10 mouse cellular contexts compared by ENCODE assay signal in genomic region chr17:56502526-56502925, GRCm38 (mm10). TPM values are rescaled to one million over a fixed set of nuclear protein-coding genes. Genes with fewer than 3 reads are reported as not detected.
DNase-seq lines count a peak whose midpoint lies in the region; ATAC-seq lines count a peak whose summit lies in the region.
"Had no signal": no experiment of that assay in that cellular context is flagged by ENCODE, and none has a peak within 500 bp of the region (broad histone marks: within the 10 kb centered on the region; RNA-seq: fewer than 3 reads in every experiment).

No protein-coding gene starts in this region.

- WGBS in heart, embryonic 11.5 days (ENCODE audit: insufficient replicate concordance), result 33% methylated on average over 9 of the region's 9 CpGs
- 34% methylated on average over 9 of the region's 9 CpGs for WGBS in hindbrain, embryonic 10.5 days
- WGBS in lung, embryonic 15.5 days, result 28% methylated on average over 9 of the region's 9 CpGs

- H3K9me3 ChIP-seq in heart, embryonic 11.5 days (replicated peaks; ENCODE audit: control insufficient read depth, low read length), result peaks cover 5% of the 10 kb centered on the region; the same call in 1 of the 2 replicates
- H3K9me3 ChIP-seq in hindbrain, embryonic 10.5 days, result peaks cover 20% of the 10 kb centered on the region
- H3K9me3 ChIP-seq in lung, embryonic 15.5 days, result no peaks in the 10 kb centered on the region

- H3K9ac ChIP-seq in heart, embryonic 11.5 days (ENCODE audit: low read depth, low read length), result no peak overlapping the region
- no peak overlapping the region for H3K9ac ChIP-seq in lung, embryonic 15.5 days
- H3K9ac ChIP-seq: heart, embryonic 13.5 days had no signal

- H3K27ac ChIP-seq in heart, embryonic 11.5 days (ENCODE audit: low read depth, low read length), result no peak overlapping the region
- H3K27ac ChIP-seq in hindbrain, embryonic 10.5 days, result 0 out of 2 replicates have a peak overlapping the region, but pooled peaks have one; percentile 36
- no peak overlapping the region for H3K27ac ChIP-seq in lung, embryonic 15.5 days
- H3K27ac ChIP-seq: heart, embryonic 13.5 days had no signal

- DNase-seq in heart, postnatal 36 days, result peak; percentile 28 to 46
- DNase-seq in ES-CJ7 (ENCODE audit: low read depth, low spot score), result peak; percentile 68
- DNase-seq in cerebellum, adult 18-20 months, result peak; percentile 81 to 83
- DNase-seq in hindbrain, embryonic 10.5 days (ENCODE audit: low spot score), result no peak
- peak; percentile 52 to 54 for DNase-seq in right cerebral cortex, postnatal 36 days (ENCODE audit: low spot score in 2 of 2)

- no peaks in the 10 kb centered on the region for H3K4me1 ChIP-seq in heart, embryonic 11.5 days (ENCODE audit: control insufficient read depth, insufficient read depth, low read length)
- peaks cover 25% of the 10 kb centered on the region for H3K4me1 ChIP-seq in hindbrain, embryonic 10.5 days (replicated peaks)
- peaks cover 3% of the 10 kb centered on the region; the same call in 1 of the 2 replicates for H3K4me1 ChIP-seq in lung, embryonic 15.5 days

- H3K27me3 ChIP-seq in heart, embryonic 11.5 days (ENCODE audit: control insufficient read depth, insufficient read depth, low read length), result no peaks in the 10 kb centered on the region
- peaks cover 9% of the 10 kb centered on the region; the same call in 1 of the 2 replicates for H3K27me3 ChIP-seq in hindbrain, embryonic 10.5 days (ENCODE audit: insufficient read depth, poor library complexity, severe bottlenecking)
- no peaks in the 10 kb centered on the region for H3K27me3 ChIP-seq in lung, embryonic 15.5 days
- H3K27me3 ChIP-seq: heart, embryonic 13.5 days had no signal

- no peaks in the 10 kb centered on the region for H3K36me3 ChIP-seq in heart, embryonic 11.5 days (ENCODE audit: control insufficient read depth, insufficient read depth, low read length)
- no peaks in the 10 kb centered on the region for H3K36me3 ChIP-seq in hindbrain, embryonic 10.5 days
- H3K36me3 ChIP-seq in lung, embryonic 15.5 days, result no peaks in the 10 kb centered on the region
- H3K36me3 ChIP-seq: heart, embryonic 13.5 days had no signal

- no peak overlapping the region for H3K4me3 ChIP-seq in heart, embryonic 11.5 days (ENCODE audit: low read depth, low read length)
- no peak overlapping the region for H3K4me3 ChIP-seq in hindbrain, embryonic 10.5 days
- H3K4me3 ChIP-seq in lung, embryonic 15.5 days, result no peak overlapping the region
- H3K4me3 ChIP-seq: heart, embryonic 13.5 days; megakaryocyte, embryonic 14.5 days had no signal

- H3K4me2 ChIP-seq in heart, embryonic 11.5 days, result no peak overlapping the region
- H3K4me2 ChIP-seq in lung, embryonic 15.5 days, result no peak overlapping the region
- H3K4me2 ChIP-seq: heart, embryonic 13.5 days had no signal

- intact Hi-C loops in heart, postnatal 36 days (cut with DNase I), result no loop called here

- ATAC-seq in heart, embryonic 11.5 days (replicated peaks; ENCODE audit: insufficient number of reproducible peaks, low FRiP score, low TSS enrichment), result no peak
- ATAC-seq in lung, embryonic 15.5 days (ENCODE audit: borderline replicate concordance, extremely low read depth, low FRiP score, low TSS enrichment), result peak; percentile 63; the same call in 1 of the 2 replicates
- no peak for ATAC-seq in megakaryocyte progenitor cell, adult 5-6 weeks (replicated peaks; ENCODE audit: poor library complexity)

RNA-seq across cellular contexts. Expression of gene Znrf4, which starts 9.7 kb away (rescaled TPM):
- not detected for total RNA-seq in heart, postnatal 36 days (2021)
- not detected in 2 replicates for polyA plus RNA-seq in heart, embryonic 11.5 days (2014; fragmentation: Nextera tagmentation; extraction: Ambion mirVana)
- not detected in 2 replicates for polyA plus RNA-seq in hindbrain, embryonic 10.5 days (2016; fragmentation: Nextera tagmentation; extraction: Ambion mirVana)
- polyA plus RNA-seq in lung, embryonic 15.5 days (2015; fragmentation: Nextera tagmentation; extraction: Ambion mirVana), result not detected in 2 replicates
- not detected in 2 replicates for total RNA-seq in megakaryocyte progenitor cell, adult 5-6 weeks (2015)
- total RNA-seq in megakaryocyte progenitor cell, adult 5-6 weeks (2017), result not detected in 2 replicates
- polyA plus RNA-seq: heart, embryonic 13.5 days had no signal

RNA-seq across cellular contexts. Expression of gene Ptprs, which starts 26.2 kb away (rescaled TPM):
- 10 to 100 TPM; 45.8 to 47.7 TPM for total RNA-seq in heart, postnatal 36 days (2021)
- polyA plus RNA-seq in heart, embryonic 11.5 days (2014; fragmentation: Nextera tagmentation; extraction: Ambion mirVana), result 53.0 and 58.1 TPM in 2 replicates
- 109 and 172 TPM in 2 replicates for polyA plus RNA-seq in hindbrain, embryonic 10.5 days (2016; fragmentation: Nextera tagmentation; extraction: Ambion mirVana)
- polyA plus RNA-seq in lung, embryonic 15.5 days (2015; fragmentation: Nextera tagmentation; extraction: Ambion mirVana), result 73.4 and 77.9 TPM in 2 replicates
- total RNA-seq in megakaryocyte progenitor cell, adult 5-6 weeks (2015), result 35.9 and 39.7 TPM in 2 replicates
- total RNA-seq in megakaryocyte progenitor cell, adult 5-6 weeks (2017), result 35.3 and 38.5 TPM in 2 replicates

RNA-seq across cellular contexts. Expression of gene Gm20219, which starts 51.7 kb away (rescaled TPM):
- under 1 TPM in 1 of 2 experiments, not detected in 1; 0.22 TPM for total RNA-seq in heart, postnatal 36 days (2021)
- polyA plus RNA-seq in heart, embryonic 11.5 days (2014; fragmentation: Nextera tagmentation; extraction: Ambion mirVana), result 0.28 and 0.62 TPM in 2 replicates
- polyA plus RNA-seq in hindbrain, embryonic 10.5 days (2016; fragmentation: Nextera tagmentation; extraction: Ambion mirVana), result 0.30 and 0.92 TPM in 2 replicates
- 2.4 and 4.5 TPM in 2 replicates for polyA plus RNA-seq in lung, embryonic 15.5 days (2015; fragmentation: Nextera tagmentation; extraction: Ambion mirVana)
- total RNA-seq in megakaryocyte progenitor cell, adult 5-6 weeks (2015), result 0.25 and 1.6 TPM in 2 replicates
- total RNA-seq in megakaryocyte progenitor cell, adult 5-6 weeks (2017), result 0.10 TPM in 1 of 2 replicates, not detected in the other
